Mouse (Mus musculus) adrenal gland, postnatal 14 days (tissue): Measurements from ENCODE around the gene Znhit6. TPM values are rescaled to one million over a fixed set of nuclear protein-coding genes. Genes with fewer than 3 reads are reported as not detected.

ENCODE experiments used
- DNase-seq: peaks from one replicate; pipeline ENCODE4 v3.0.0; 2021; ENCODE audit warnings: mixed read lengths
- total RNA-seq: library from RNA; stranded (reverse); gene quantifications from 2 replicates; pipeline ENCODE4 v1.2.3, GENCODE M21; 2021

Gene Znhit6
- total RNA-seq, 1 experiment from 2014 or later = 22.1 TPM

- peak; percentile 51 for DNase-seq
Observed at GRCm38 (mm10) chr3:145605437-145606123, 29.6 kb downstream of the Znhit6 start.

DNA sequence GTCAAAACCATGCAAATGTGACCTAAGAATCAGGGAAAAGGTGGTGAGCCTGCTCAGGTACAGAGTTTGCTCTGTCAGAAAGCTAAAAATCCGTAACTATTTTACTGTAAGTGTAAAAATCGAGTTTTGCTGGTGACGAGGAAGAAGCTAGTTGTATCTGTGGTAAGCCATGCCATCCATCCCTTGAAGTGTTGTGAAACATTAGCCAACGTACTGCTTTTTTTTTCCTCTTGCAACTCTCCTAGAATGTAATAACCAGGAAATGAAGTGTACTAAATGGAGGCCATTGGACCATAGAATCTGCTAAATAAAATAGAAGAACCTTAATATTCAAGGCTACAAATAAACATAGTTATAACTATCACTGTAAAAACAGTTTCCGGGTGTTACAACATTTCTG is 32.3 kb downstream of the Znhit6 start:
- DNase-seq = no peak

DNA sequence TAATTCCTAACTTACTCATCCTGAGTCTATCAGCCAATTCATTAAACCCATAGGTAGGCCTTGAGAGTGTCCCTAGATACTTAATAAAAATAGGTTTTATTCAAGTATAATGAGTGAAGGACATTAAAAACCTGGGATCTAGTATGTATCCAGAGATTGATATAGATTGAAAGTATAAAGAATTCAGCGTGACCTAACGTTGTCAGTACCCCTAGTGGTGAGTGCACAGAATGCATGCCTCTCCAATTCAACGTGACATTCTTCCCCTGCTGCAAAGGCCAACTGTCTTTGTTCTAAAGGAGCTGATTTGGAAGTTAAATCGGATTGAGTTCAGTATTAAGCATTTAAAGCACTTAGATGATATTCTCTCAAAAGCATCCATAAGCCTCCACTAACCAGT is 36.7 kb downstream of the Znhit6 start:
- DNase-seq = peak; percentile 18

- no peak for DNase-seq
Observed at GRCm38 (mm10) chr3:145613234-145613633, 37.2 kb downstream of the Znhit6 start.

GRCm38 (mm10) chr3:145614362-145615115 is 38.5 kb downstream of the Znhit6 start:
- peak; percentile 61 for DNase-seq

- DNase-seq = no peak
Observed at GRCm38 (mm10) chr3:145618299-145618698, 42.3 kb downstream of the Znhit6 start.

GRCm38 (mm10) chr3:145619621-145620365 is 43.8 kb downstream of the Znhit6 start:
- DNase-seq = no peak

- no peak for DNase-seq
Observed at GRCm38 (mm10) chr3:145621209-145621608, 45.2 kb downstream of the Znhit6 start.

DNA sequence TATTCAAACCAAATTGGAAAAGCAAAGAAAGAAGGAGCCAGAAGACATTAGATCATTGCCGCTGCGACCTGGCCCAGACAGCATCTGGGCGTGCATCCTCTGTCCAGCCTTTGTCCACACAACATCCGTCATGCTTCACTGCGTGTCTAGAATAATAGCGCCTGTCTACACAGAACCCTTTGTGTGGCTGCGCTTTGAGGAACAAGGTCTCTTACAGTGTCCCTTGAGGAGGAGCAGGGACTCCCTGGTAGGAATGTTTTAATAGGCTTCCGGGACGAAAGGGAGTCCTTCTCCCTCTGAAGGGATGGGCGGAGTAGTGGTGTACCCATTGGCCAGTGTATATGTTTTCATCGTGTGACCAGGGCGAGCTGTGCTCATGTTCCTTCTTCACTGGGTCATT is 47.0 kb downstream of the Znhit6 start:
- DNase-seq = no peak

GRCm38 (mm10) chr3:145624786-145625185 is 48.8 kb downstream of the Znhit6 start:
- peak; percentile 58 for DNase-seq

GRCm38 (mm10) chr3:145625546-145625945 is 49.5 kb downstream of the Znhit6 start:
- peak; percentile 16 for DNase-seq

DNA sequence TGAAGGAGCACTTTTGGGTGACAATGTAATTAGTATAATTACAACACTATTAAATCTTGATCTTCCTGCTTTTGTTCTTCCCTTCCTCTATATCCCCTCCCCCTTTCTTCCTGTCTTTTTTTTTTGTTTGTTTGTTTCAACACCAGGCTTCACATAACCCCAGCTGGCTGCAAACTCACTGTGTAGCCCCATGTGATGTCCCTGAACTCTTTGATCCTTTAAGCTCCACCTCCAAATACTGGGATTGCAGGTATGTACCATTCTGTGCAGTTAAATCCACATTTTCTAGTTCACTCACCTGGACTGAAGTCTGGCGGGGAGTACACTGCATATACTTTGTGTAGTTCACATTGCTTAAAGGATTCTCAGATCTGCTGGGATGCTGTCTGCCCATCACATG is 50.1 kb downstream of the Znhit6 start:
- DNase-seq = no peak

- peak; percentile 61 for DNase-seq
Observed at GRCm38 (mm10) chr3:145627830-145628229, 51.8 kb downstream of the Znhit6 start.

GRCm38 (mm10) chr3:145628643-145629042 is 52.6 kb downstream of the Znhit6 start:
- no peak for DNase-seq

DNA sequence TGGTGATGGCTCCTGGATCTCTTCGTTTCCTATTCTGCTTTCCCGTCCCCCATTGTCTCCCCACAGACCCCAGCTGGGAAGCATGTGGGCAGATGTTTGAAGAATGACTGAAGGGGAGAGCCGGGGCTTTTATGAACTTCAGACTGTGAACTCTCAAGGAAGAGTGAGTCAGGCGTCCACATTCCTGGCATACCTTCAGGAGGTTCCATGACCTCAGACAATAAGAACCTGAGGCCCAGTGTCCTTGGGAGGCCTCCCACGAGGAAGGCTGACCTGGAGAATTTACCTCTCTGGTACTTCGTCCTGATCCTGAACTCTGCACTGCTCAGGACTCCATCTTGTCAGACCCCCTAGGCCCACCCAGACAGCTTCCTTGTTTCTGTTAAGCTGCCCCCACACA is 56.9 kb downstream of the Znhit6 start:
- no peak for DNase-seq

GRCm38 (mm10) chr3:145634002-145634710 is 58.2 kb downstream of the Znhit6 start:
- no peak for DNase-seq

DNA sequence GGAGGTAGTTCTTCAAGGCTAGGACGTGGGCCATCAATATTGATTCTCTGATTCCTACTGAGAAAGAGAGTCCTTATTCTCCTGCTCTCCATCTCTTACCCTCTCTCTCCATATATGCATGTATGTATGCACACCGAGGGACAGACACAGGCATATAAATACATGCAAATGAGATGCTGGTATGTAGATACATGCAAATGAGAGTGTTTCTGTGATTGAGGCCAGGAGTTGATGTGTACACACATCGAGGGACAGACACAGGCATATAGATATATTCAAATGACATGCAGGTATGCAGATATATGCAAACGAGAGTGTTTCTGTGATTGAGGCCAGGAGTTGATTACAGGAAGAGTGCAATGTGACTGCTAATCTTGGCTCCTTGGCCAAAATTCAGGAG is 64.2 kb downstream of the Znhit6 start:
- no peak for DNase-seq

GRCm38 (mm10) chr3:145640583-145640982 is 64.6 kb downstream of the Znhit6 start:
- DNase-seq = peak; percentile 36

- DNase-seq = no peak
Observed at GRCm38 (mm10) chr3:145641036-145641685, 65.2 kb downstream of the Znhit6 start.

DNA sequence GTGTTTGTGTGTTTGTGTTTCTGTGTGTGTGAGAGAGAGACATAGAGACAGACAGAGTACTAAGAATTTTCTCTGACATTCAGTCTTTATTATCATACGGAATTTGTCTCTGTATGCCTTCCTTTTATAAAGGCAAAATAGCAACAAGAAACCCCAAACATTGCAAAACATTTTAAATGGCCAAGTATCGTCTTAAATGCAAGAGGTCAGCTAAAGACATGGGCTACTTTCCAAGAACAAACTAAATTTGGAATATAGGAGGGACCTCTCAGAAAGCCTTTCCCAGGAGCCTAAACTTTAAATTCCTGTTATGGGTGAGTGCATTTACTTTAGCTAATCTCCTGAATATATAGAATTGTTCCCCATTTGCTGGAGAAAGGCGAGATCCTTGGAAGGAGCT is 65.9 kb downstream of the Znhit6 start:
- DNase-seq = no peak

DNA sequence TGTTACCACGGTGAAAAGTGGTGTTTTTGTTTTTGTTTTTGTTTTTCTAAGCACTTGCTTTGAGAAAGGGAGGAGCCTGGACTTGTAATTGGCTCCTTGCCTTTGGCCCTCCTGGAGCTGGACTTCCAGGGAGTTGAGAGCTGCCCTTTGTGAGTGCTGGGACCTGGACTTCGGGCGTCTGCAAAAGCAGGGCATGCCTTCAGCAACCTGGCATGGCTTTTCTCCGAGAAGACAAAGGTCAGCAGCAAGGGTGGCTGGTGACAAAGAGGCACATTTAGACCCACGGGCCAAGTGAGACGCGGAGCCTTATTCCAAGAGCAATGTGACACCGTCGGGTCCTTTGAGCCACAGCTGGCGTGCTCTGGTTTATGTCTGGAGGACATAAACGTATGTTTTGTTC is 66.9 kb downstream of the Znhit6 start:
- peak; percentile 38 for DNase-seq

DNA sequence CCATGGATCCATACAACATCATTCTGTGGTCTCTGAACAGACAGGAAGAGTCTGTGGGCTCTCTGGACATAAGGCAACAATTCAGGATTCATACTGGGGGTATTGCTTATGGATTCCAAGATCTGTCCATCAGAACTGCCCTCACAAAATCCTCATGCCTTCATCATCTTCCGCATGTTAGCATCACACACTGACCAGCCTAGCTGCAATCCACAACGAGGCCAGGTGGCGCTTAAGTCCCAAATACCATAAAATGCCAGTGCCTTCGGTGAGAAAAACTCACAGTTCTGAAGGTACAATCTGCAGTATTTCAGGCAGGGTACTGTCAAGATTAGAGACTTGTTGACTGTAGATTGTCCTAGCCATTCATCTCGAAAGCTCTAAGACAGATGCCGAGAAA is 69.5 kb downstream of the Znhit6 start:
- no peak for DNase-seq
